Mouse (Mus musculus) mouse embryonic stem cell (cell line): Measurements from ENCODE around the gene Zfp74.

Experiments
- in situ Hi-C, 2 experiments: fragments of 300-500 bp; cut with MboI; formaldehyde crosslinking; loops; 1 replicate in 1 of 2; 3 replicates in 1 of 2; pipeline ENCODE4 v1.14.3; 2019 to 2020; ENCODE audit warnings: low sequenced_read_pairs in 2 of 2, low pct_unique_long_range_greater_than_20kb in 1 of 2, mixed read lengths in 1 of 2; ENCODE audit not compliant: unreplicated experiment in 1 of 2

Zfp74 gene

DNA sequence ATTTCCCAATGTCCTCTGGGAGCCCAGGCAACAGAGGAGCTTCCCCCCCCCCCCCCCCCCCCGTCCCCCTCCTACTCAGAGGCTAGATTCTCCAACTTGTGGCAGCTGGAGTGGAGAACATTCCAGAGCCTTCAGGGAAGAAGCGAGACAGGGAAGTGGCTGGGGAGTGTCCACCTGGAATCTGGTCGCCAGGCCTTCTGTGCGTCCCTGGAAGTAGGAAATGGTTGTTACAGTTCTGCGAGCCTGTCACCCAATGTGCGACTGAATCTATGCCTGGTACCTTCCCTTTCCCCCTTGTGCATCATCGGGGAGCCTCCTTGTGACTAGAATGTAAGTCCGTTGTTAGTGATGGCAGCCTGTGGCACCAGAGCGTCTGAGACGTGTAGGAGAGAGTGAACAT, 2.4 kb upstream of the Zfp74 start:
- in situ Hi-C loops, result loop anchor here in 1 of 2 experiments (10.0 kb wide), 1 partner anchor 109 kb away; no protein-coding TSS in a partner anchor

DNA sequence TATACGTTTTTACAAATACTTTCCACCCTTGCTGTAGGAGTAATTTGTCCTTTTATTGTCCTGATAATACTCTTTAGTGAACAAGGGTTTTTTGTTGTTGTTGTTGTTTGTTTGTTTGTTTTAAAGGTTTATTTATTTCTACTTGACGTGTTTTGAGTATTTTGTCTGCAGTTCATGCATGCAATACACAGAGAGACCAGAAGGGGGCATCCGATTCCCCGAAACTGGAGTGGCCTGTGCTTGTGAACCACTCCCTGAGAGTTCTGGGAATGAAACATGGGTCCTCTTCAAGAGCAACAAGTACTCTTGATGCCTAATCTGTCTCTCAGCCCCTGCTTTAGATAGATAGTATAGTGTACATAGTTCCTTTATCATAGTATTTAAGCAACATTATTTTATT, 842 bp upstream of the Zfp74 start:
- in situ Hi-C loops, result loop anchor here in 1 of 2 experiments (5.0 to 10.0 kb wide), 2 partner anchors 92 to 110 kb away; no protein-coding TSS in a partner anchor

DNA sequence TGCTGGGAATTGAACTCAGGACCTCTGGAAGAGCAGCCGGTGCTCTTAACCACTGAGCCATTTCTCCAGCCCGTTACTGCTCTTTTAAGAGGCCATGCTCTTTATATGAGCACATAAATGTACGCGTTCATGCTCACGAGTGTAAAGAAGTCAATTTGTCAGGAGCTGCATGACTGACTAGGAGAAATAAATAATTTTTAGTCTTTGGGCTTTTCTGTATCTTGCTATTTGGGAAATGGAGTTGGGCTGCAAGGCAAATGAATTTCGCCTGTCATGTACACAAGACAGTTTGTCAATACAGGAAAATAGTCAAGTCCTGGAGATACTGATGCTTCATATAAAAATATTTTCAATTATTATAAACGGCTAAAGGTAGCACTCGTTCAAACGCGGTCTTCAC, 803 bp downstream of the Zfp74 start:
- in situ Hi-C loops, result loop anchor here in 1 of 2 experiments (5.0 to 10.0 kb wide), 2 partner anchors 91 to 112 kb away; no protein-coding TSS in a partner anchor

GRCm38 (mm10) chr7:29944201-29944600, 9.7 kb downstream of the Zfp74 start:
- in situ Hi-C loops, result no loop called here

DNA sequence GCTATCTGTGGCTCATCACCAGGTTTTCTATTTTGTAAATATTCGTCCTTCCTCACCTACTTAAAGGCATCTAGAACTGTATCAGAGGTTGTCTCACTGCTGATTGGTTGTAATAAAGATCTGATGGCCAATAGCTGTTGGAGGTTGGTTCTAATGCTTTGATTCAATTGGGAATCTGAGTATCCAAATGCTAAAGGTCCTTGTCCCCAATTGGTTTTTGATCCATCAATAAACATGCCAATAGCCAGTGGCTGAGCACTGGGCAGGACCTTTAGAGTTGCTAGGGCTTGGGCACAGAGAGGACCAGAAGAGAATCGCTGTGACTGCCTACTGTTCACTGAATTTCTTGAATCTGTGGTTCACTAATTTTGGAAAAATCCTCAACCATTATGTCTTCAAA, 10.2 kb downstream of the Zfp74 start:
- in situ Hi-C loops, result no loop called here

GRCm38 (mm10) chr7:29942740-29943139, 11.1 kb downstream of the Zfp74 start:
- in situ Hi-C loops, result no loop called here

DNA sequence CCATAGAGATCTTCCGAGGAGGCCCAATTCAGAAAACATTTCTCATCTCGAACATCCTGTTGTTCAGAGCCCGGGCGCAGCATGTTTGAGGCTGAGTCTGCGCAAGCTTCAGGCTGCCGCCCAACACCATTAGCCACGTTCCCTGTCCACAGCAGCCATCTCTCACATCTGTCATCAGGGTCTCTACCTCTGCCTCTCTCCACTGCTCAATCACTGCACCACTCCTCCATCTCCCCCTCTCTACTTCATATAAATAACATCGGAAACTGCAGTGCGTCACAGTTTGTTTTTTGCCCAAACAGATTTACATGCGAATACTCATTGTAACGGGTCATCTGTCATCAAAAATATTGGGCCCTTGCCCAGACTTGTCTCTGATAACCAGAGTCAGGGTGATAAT, 12.9 kb downstream of the Zfp74 start:
- in situ Hi-C loops, result no loop called here

GRCm38 (mm10) chr7:29938856-29939255, 15.0 kb downstream of the Zfp74 start:
- in situ Hi-C loops, result no loop called here

- in situ Hi-C loops, result no loop called here
These were observed 31.1 kb downstream of the Zfp74 start for GRCm38 (mm10) chr7:29922780-29923179.

DNA sequence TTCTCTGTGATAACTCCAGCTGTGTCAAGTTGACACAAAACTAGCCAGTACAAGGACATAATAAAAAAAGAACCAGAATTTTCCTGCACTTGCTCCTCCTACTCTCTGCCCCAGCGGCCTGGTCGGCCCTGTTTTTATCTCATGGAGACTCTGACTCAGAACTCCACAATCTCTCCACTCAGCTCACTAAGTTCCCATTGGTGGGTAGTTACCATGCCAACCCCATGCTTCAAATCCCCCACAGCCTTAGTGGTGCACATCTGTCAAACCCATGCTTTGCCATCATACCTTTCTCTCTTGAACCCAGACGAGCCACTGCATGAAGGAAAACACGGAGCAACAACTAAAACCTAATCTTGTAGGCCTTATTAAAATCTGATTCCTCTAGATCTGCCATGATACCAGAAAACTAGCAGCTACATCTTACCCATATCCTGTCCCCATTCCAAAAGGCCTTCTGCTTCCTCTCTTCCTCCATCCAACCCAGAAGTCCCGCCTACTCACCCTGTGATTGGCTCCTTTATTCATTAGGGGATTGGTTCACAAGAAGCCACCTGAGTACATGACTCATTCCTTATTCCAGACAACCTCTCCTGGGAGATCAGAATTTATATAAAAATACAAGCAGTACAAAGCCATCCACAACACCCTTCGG, 32.3 kb downstream of the Zfp74 start:
- in situ Hi-C loops, result no loop called here

GRCm38 (mm10) chr7:29918062-29918453, 35.8 kb downstream of the Zfp74 start:
- in situ Hi-C loops, result no loop called here

DNA sequence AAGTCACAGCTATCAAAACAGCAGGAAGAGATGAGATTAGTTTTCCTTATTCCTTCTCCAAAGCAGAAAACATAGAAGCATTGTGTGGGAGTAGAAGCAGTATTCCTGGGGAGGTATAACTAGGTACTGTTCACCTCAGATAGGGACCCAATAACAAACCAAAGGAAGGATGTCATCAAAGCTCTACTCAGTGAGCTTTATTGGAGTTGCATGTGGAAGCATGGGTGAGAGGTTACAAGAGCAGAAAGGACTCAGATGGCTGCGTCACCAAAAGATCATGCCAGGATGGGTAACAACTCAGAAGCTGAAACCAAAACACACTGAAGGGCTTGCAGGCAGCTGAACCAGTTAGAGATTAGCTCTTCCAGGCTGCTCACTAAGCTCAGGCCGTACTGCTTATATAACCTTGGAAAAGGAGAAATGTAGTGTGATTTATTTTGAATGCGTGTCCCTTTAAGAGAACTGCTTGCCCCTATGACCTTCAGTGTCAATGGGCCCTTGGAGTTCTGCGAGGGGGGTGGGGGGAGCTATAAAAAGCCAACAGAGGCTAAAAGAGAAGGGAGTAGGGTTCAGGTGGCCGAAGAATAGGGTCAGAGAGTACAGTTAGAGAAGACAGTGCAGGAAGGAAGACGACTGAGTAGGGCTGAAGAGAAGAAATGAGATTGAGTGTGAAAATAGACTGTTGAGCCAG, 36.4 kb downstream of the Zfp74 start:
- in situ Hi-C loops, result no loop called here

GRCm38 (mm10) chr7:29912172-29912571, 41.7 kb downstream of the Zfp74 start:
- in situ Hi-C loops, result no loop called here

DNA sequence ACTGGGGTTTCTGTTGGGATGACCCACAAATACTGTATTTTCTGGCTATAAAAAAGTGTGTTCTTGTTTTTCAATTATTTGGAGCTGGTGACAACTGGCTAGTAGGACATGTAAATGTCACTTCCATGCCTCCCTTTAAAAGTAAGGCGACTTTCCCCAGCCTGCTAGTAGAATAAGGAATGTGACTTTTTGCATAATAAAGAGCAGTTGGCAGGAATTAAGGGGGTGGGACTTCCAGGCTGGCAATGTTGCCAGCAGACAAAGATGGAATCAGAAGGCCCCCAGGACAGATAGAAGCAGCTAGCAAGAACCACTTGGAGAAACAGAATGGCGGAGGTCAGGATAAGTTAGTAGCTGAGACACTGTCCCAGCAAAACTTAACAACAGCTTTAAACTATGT, 43.6 kb downstream of the Zfp74 start:
- in situ Hi-C loops, result no loop called here

DNA sequence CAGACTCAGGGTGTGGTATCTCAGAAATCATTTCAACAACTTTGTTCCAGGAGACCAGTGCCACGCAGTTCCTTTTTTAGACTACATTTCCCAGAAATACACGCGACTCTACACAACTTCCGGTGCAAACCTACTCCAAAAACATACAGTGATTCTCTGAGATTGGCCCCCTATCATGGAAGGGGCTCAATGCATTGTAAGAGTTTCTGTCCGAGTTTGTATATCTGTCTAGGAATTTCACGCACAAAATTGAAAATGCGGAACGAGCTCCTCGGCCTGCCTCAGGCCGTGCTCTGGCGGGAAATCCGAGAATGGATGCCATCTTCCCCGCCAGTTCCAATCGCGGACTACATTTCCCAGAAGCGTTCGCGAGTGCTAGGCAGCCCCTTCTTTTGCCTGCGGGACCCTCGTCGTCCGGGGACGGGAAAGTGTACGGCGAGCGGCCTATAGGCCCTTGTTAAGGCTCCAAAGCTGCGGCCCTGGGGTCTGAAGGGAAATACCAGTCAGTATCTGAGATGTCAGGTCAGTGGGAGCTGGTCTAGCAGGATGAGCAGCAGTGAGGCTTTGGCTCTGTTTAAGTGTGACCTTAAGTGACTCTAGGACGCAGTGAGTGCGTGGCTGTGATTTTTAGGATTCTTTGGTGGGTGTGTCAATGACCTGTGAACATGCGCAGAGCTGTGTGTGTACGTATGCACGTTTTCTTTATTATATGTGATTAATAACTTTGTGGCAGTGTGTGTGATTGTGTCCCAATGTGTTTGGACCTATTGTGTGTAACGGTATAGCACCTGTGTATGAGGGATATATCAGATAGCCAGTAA, 45.5 kb downstream of the Zfp74 start, which contains the start of gene Zfp383:
Gene Zfp383, plus strand, starts transcription at position 94 of the 821 bp plus-strand sequence.
- in situ Hi-C loops, result no loop called here

DNA sequence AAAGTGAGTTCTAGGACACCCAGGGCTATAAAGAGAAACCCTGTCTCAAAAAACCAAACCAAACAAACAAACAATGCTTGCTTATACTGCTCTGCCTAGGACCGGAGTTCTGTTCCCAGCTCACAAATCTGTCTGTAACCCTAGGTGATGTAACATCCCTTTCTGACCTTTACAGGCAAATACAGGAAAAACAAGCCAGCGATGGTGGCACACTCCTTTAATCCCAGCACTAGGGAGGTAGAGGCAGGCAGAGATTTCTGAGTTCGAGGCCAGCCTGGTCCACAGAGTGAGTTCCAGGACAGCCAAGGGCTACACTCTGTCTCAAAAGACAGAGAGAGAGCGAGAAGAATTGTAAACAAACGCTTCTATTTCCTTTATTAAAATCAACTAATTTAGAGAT, 46.7 kb downstream of the Zfp74 start:
- in situ Hi-C loops, result no loop called here

DNA sequence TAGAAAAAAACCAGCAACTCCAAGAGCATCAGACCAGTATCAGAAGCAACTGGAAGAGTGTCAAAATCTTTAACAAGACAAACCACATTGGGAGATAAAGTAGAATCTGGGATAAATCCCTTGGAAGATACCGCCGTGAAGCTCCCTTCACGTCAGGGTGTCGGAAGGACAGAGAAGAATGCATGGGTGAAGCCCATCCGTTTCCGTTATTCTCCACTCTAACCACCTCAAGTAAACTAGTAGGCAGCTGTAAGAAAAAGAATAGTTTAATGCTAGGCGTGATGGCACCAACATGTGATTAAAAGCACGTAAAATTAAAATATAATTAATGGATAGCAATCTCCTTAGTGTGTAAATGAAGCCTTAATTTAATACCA, 47.2 kb downstream of the Zfp74 start:
- in situ Hi-C loops, result no loop called here

GRCm38 (mm10) chr7:29905966-29906681, 47.8 kb downstream of the Zfp74 start, which contains the start of gene Zfp27:
Gene Zfp27 (minus strand): TSS chr7:29906572.
- in situ Hi-C loops, result no loop called here

DNA sequence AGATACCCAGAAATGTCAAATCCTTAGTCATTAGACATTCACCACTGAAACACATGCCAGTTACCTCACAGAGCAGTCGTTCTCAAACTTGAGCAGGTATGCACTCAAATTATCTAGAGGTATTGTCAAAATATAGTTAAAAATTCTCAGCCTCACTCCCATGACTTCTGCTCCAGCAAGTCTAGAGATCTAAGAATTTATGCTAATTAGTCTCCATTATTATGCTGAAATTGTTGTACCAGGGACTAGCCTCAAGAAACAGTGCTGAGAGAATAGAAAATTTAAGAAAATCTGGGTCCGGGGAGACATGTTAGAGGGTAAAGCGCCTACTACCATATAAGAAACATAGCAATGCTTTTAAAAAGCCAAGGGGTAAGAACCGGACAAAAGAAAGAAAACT, 49.8 kb downstream of the Zfp74 start:
- in situ Hi-C loops, result no loop called here
